Mouse (Mus musculus): ENCODE data around the gene Traf1. TPM values are rescaled to one million over a fixed set of nuclear protein-coding genes. Genes with fewer than 3 reads are reported as not detected.

Gene Traf1
- total and polyA plus RNA-seq, 2 experiments = 0.55 to 1.2 TPM

DNA sequence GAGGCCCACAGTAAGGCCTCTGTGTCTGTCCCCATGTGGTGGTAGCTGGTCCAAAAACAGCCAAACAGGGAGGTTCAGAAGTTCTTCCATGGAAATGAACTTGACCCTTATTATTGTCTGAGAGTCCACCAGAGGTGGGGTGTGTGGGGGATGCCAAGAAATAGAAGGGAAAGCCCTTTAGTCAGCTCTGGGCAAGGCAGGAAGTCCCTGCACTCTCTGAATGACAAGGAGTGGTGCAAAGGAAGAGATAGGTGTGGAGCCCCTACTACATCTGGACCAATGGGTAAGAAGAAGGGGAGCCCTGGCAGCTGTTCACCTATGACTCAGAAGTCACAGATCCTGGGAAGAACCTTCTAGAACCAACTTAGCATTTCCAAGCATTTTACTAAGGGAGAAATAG, 7.2 kb downstream of the Traf1 start:
- TF ChIP-seq CTCF (IDR thresholded peaks at IDR 0.05; ENCODE audit: low read depth, low read length) (no peak), POLR2A (IDR thresholded peaks at IDR 0.05; ENCODE audit: extremely low read depth, insufficient read depth, low read length) (no peak)
- no peak overlapping the region for H3K9ac ChIP-seq (ENCODE audit: low read depth, low read length)
- H3K27ac ChIP-seq (replicated peaks; ENCODE audit: insufficient read depth, low read depth, low read length) = no peak overlapping the region

DNA sequence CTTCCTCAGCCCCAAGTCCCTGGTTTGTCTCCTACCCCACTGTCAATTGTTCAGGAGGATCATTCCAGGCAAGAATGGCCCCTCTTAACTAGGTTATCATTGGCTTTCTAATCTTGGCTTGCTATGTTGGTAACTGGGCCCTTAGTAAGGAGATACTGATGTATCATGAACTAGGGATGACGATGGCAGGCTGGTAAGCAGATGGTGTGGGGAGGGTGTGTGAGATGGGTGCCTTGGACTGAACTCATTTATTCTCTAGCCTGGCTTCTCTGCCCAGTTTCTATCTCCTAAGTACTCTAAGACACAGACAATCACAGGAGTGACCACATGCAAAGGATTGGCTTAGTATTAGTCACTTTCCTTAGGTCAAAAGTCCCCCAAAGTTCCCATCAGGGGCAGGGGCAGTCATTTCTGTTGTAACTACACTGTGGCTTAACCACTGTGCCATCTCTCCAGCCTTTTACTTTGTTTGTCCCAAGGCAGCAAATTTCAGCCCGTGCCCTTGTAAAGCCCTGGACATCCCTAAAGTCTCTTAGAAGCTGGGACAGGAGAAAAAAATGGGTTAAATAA, 7.9 kb downstream of the Traf1 start:
- no peak overlapping the region for H3K9ac ChIP-seq (ENCODE audit: low read depth, low read length)
- DNase-seq (ENCODE audit: extremely low read depth, low read depth, low spot score) = no peak
- no peaks in the 10 kb centered on the region for H3K27me3 ChIP-seq (ENCODE audit: control insufficient read depth, insufficient read depth, low read length)
- WGBS = 89% methylated on average over 2 of the region's 2 CpGs
- no peak overlapping the region for H3K27ac ChIP-seq (replicated peaks; ENCODE audit: insufficient read depth, low read depth, low read length)
- no peak overlapping the region for H3K4me3 ChIP-seq (ENCODE audit: insufficient read depth, low read depth, low read length)
- TF ChIP-seq POLR2A (IDR thresholded peaks at IDR 0.05; ENCODE audit: extremely low read depth, insufficient read depth, low read length) = no peak
- no peak for TF ChIP-seq CTCF (IDR thresholded peaks at IDR 0.05; ENCODE audit: low read depth, low read length)
- no peaks in the 10 kb centered on the region for H3K4me1 ChIP-seq (ENCODE audit: control insufficient read depth, insufficient read depth, low read length)
- no peaks in the 10 kb centered on the region for H3K79me2 ChIP-seq (ENCODE audit: control insufficient read depth, insufficient read depth, low read length)
- H3K36me3 ChIP-seq (ENCODE audit: control insufficient read depth, insufficient read depth, low read length) = no peaks in the 10 kb centered on the region

More for the DNA sequence above, 7.2 kb downstream of the Traf1 start:
- H3K4me3 ChIP-seq (ENCODE audit: insufficient read depth, low read depth, low read length) = no peak overlapping the region
- no peaks in the 10 kb centered on the region for H3K27me3 ChIP-seq (ENCODE audit: control insufficient read depth, insufficient read depth, low read length)
- no peaks in the 10 kb centered on the region for H3K4me1 ChIP-seq (ENCODE audit: control insufficient read depth, insufficient read depth, low read length)
- H3K36me3 ChIP-seq (ENCODE audit: control insufficient read depth, insufficient read depth, low read length) = no peaks in the 10 kb centered on the region
- no peak for DNase-seq (ENCODE audit: extremely low read depth, low read depth, low spot score)
- H3K79me2 ChIP-seq (ENCODE audit: control insufficient read depth, insufficient read depth, low read length) = no peaks in the 10 kb centered on the region

DNA sequence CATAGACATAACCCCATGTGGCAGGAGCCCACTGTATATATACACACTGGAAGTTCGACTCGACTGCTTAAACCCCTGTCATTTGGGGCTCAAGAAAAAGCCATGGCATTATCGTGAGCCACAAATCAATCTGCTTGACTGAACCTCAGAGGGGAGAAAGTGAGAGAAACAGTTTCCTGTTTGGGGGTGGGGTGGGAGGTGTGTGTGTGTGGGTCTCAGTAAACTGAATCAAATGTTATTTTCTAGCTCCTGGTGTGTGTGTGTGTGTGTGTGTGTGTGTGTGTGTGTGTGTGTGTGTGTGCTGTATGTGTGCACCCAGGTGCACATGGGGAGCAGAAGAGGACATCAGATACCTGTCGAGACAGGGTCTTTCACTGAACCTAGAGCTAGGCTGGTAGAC, 8.6 kb downstream of the Traf1 start:
- no peaks in the 10 kb centered on the region for H3K27me3 ChIP-seq (ENCODE audit: control insufficient read depth, insufficient read depth, low read length)
- no peaks in the 10 kb centered on the region for H3K36me3 ChIP-seq (ENCODE audit: control insufficient read depth, insufficient read depth, low read length)
- DNase-seq (ENCODE audit: extremely low read depth, low read depth, low spot score) = no peak
- TF ChIP-seq POLR2A (IDR thresholded peaks at IDR 0.05; ENCODE audit: extremely low read depth, insufficient read depth, low read length) = no peak
- TF ChIP-seq CTCF (IDR thresholded peaks at IDR 0.05; ENCODE audit: low read depth, low read length) = no peak
- H3K4me3 ChIP-seq (ENCODE audit: insufficient read depth, low read depth, low read length) = no peak overlapping the region
- no peaks in the 10 kb centered on the region for H3K4me1 ChIP-seq (ENCODE audit: control insufficient read depth, insufficient read depth, low read length)
- H3K27ac ChIP-seq (replicated peaks; ENCODE audit: insufficient read depth, low read depth, low read length) = no peak overlapping the region
- H3K79me2 ChIP-seq (ENCODE audit: control insufficient read depth, insufficient read depth, low read length) = no peaks in the 10 kb centered on the region
- no peak overlapping the region for H3K9ac ChIP-seq (ENCODE audit: low read depth, low read length)
- WGBS = 81% methylated on average over 4 of the region's 4 CpGs

DNA sequence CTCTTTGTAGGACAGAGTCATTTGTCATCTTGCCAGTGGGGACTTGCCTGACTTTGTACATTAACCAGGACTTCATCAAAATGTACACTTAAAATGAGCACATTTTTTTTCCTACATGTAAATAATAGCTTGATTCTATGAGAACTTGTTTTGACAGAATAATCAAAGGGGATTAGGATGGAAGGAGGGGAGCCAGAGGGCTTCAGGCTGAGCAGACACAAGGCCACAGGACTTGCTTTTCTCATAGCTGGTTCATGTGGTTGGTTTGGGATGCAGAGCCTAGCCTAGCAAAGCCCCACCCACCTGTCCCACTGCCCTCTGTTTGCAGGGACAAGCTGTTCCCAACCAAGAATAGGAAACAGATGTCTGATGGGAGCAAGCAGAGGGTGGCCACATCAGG, 10.1 kb downstream of the Traf1 start:
- DNase-seq (ENCODE audit: extremely low read depth, low read depth, low spot score) = no peak
- TF ChIP-seq CTCF (IDR thresholded peaks at IDR 0.05; ENCODE audit: low read depth, low read length) = no peak
- TF ChIP-seq POLR2A (IDR thresholded peaks at IDR 0.05; ENCODE audit: extremely low read depth, insufficient read depth, low read length) = no peak
- H3K27ac ChIP-seq (replicated peaks; ENCODE audit: insufficient read depth, low read depth, low read length) = no peak overlapping the region
- H3K9ac ChIP-seq (ENCODE audit: low read depth, low read length) = no peak overlapping the region
- H3K79me2 ChIP-seq (ENCODE audit: control insufficient read depth, insufficient read depth, low read length) = no peaks in the 10 kb centered on the region
- H3K27me3 ChIP-seq (ENCODE audit: control insufficient read depth, insufficient read depth, low read length) = no peaks in the 10 kb centered on the region
- no peaks in the 10 kb centered on the region for H3K4me1 ChIP-seq (ENCODE audit: control insufficient read depth, insufficient read depth, low read length)
- no peak overlapping the region for H3K4me3 ChIP-seq (ENCODE audit: insufficient read depth, low read depth, low read length)
- H3K36me3 ChIP-seq (ENCODE audit: control insufficient read depth, insufficient read depth, low read length) = no peaks in the 10 kb centered on the region

DNA sequence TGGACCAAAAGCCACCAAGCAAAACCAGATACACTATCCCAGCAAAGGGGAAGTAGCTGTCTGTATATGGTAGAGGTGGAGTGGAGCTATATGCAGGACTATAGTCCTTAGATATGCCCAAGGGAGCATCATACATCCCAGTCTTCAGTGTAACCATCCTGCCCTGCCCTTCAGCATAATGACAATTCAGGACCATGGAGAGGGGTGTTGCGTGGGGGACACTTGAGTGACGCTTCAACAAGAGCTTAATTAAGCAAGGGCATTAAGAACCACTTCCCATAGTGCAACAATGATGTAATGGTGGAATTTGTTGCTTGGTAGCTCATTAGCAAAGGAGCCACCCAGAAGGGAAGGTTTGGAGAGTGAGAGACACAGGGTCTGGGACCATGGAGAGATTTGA, 12.9 kb downstream of the Traf1 start:
- Histone ChIP-seq H3K4me3 (ENCODE audit: insufficient read depth, low read depth, low read length) (no peak overlapping the region), H3K36me3 (ENCODE audit: control insufficient read depth, insufficient read depth, low read length) (no peaks in the 10 kb centered on the region), H3K27ac (replicated peaks; ENCODE audit: insufficient read depth, low read depth, low read length) (no peak overlapping the region), H3K79me2 (ENCODE audit: control insufficient read depth, insufficient read depth, low read length) (no peaks in the 10 kb centered on the region), H3K27me3 (ENCODE audit: control insufficient read depth, insufficient read depth, low read length) (no peaks in the 10 kb centered on the region), H3K4me1 (ENCODE audit: control insufficient read depth, insufficient read depth, low read length) (no peaks in the 10 kb centered on the region), H3K9ac (ENCODE audit: low read depth, low read length) (no peak overlapping the region)
- 34% methylated on average over 2 of the region's 2 CpGs for WGBS
- DNase-seq (ENCODE audit: extremely low read depth, low read depth, low spot score) = no peak
- no peak for TF ChIP-seq POLR2A (IDR thresholded peaks at IDR 0.05; ENCODE audit: extremely low read depth, insufficient read depth, low read length)

DNA sequence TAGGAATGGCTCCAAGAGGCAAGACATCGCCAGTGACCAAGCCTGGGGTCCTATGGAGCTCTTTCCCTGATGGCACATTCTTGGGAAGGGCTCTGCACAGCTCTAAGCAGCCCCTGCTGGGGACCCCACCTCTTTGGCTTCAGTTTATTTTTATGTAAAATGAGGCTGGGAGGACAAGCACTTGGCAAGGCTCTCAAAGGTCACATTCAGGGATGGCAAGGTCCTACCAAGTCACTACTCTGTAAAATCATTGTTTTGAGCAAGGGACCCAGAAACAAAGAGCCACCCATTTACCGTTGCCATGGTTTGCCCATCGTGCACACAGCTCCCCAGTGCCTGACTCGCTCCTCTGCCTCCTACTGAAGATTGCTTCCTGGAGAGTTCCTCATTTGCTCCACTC, 15.5 kb downstream of the Traf1 start:
- no peaks in the 10 kb centered on the region for H3K36me3 ChIP-seq (ENCODE audit: control insufficient read depth, insufficient read depth, low read length)
- H3K27ac ChIP-seq (replicated peaks; ENCODE audit: insufficient read depth, low read depth, low read length) = no peak overlapping the region
- TF ChIP-seq POLR2A (IDR thresholded peaks at IDR 0.05; ENCODE audit: extremely low read depth, insufficient read depth, low read length) (no peak), CTCF (IDR thresholded peaks at IDR 0.05; ENCODE audit: low read depth, low read length) (no peak)
- H3K4me3 ChIP-seq (ENCODE audit: insufficient read depth, low read depth, low read length) = no peak overlapping the region
- no peaks in the 10 kb centered on the region for H3K27me3 ChIP-seq (ENCODE audit: control insufficient read depth, insufficient read depth, low read length)
- H3K4me1 ChIP-seq (ENCODE audit: control insufficient read depth, insufficient read depth, low read length) = no peaks in the 10 kb centered on the region
- WGBS = 82% methylated on average over 4 of the region's 4 CpGs
- no peak for DNase-seq (ENCODE audit: extremely low read depth, low read depth, low spot score)
- no peaks in the 10 kb centered on the region for H3K79me2 ChIP-seq (ENCODE audit: control insufficient read depth, insufficient read depth, low read length)
- no peak overlapping the region for H3K9ac ChIP-seq (ENCODE audit: low read depth, low read length)
